Mouse (Mus musculus) heart, postnatal 4 days (tissue): ENCODE measurements around the gene Cnpy2. TPM values are rescaled to one million over a fixed set of nuclear protein-coding genes. Genes with fewer than 3 reads are reported as not detected.
"Not testable (repeated sequence)": the region's sequence is repeated elsewhere in the genome, so short reads cannot be mapped to it uniquely, and the experiment has no call there.

Experiments used
- DNase-seq: peaks from one replicate; pipeline ENCODE4 v3.0.0; 2021
- total RNA-seq, 2 experiments: library from RNA; stranded (reverse); gene quantifications; 2 replicates each; pipeline ENCODE4 v1.2.3; 2021

The Cnpy2 gene
- total RNA-seq = 100 to 1,000 TPM in 1 of 2 experiments, 10 to 100 TPM in 1; 92.1 to 100 TPM

- peak; percentile 88 for DNase-seq
These were observed at the start of gene Cnpy2 for GRCm38 (mm10) chr10:128322141-128323108. Gene Cnpy2 (plus strand): TSS chr10:128322459.

- DNase-seq = not testable (repeated sequence)
These were observed 49.3 kb upstream of the Cnpy2 start for GRCm38 (mm10) chr10:128272819-128273439.

GRCm38 (mm10) chr10:128275374-128275773 is 46.9 kb upstream of the Cnpy2 start:
- DNase-seq = not testable (repeated sequence)

GRCm38 (mm10) chr10:128278158-128278557 is 44.1 kb upstream of the Cnpy2 start:
- no peak for DNase-seq

DNA sequence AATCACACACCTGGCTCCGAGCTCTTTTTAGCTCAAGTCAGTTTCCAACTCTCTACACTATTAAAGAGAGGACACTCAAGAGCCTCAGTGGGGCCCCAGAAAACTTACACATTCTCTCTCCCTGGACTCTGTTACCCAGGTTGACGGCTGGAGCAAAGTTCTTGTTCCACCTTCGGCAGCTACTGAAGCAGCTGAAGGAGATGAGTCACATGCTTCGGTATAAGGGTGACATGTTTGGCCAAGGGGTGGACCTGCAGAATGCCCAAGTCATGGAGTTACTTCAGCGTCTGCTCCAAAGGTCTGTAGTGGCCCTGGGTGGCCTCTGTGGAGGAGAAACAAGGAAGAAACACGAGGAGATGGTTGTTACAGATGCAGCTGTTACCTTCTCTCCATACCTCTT is 41.3 kb upstream of the Cnpy2 start:
- DNase-seq = no peak

DNA sequence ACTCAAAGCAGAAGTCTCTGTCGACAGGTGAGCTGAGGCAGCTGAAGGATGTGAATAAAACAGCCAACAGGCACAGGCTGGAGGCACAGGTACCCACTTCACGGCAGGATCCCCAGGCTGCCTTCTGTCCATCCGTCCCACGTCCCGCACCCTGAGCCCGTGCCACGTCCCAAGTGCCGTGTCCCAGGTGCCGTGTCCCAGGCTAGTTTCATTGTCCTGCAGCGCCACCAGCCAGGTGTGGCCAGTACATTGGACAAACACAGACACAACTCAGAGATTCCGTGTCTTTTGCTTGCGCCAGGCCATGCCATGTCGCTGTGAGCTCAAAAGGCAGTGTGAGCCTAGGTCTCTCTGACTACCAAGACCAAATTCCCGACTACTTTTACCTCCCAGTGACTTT is 40.6 kb upstream of the Cnpy2 start:
- no peak for DNase-seq

- no peak for DNase-seq
These were observed 39.3 kb upstream of the Cnpy2 start for GRCm38 (mm10) chr10:128282886-128283450.

GRCm38 (mm10) chr10:128283604-128284579 is 38.4 kb upstream of the Cnpy2 start:
- DNase-seq = peak; percentile 79

GRCm38 (mm10) chr10:128290594-128290993 is 31.7 kb upstream of the Cnpy2 start:
- peak; percentile 40 for DNase-seq

- DNase-seq = no peak
These were observed 25.7 kb upstream of the Cnpy2 start for GRCm38 (mm10) chr10:128296370-128297090.

DNA sequence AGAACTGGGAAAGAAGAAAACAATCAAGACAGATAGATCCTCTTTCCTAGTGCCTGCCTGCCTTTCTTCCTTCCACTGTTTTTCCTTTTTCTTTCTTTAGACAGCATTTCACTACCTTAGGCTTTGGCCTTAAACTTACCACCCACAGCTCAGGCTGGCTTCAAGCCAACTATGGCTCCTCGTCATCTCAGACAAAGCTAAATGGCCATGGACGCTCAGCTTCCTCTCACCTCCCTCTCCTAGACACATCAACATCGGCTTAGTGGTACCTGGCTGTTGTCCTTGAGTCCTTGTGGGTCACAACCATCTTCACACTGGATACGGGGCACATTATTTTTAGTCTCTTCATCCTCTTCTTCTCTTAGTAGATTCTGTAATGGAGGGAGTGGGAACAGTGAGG is 25.0 kb upstream of the Cnpy2 start:
- DNase-seq = peak; percentile 35

- DNase-seq = peak; percentile 82
These were observed 24.6 kb upstream of the Cnpy2 start for GRCm38 (mm10) chr10:128297622-128298021.

DNA sequence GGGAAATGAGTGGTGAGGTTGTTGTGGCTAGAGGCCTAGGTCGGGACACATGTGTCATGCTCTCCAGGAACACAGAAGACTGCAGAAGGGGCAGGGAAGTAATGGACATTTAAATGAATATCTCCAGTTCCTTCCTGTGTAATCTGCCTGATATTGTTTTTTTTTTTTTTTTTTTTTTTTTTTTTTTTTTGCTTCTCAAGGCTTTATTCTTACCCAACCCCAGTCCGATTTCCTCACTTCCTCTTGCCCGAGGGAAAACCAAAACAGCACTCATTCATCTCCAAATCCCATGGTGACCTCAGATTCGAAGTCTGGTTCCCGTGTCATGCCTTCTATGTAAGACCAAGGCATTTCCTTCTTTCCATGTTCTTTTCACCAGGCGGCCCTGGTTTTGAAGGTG is 24.0 kb upstream of the Cnpy2 start:
- DNase-seq = no peak

- no peak for DNase-seq
These were observed 23.5 kb upstream of the Cnpy2 start, which contains the start of gene Il23a for GRCm38 (mm10) chr10:128298702-128299171. Gene Il23a (minus strand): TSS chr10:128298752.

- DNase-seq = no peak
These were observed 19.9 kb upstream of the Cnpy2 start for GRCm38 (mm10) chr10:128302357-128302756.

- DNase-seq = no peak
These were observed 19.5 kb upstream of the Cnpy2 start for GRCm38 (mm10) chr10:128302785-128303125.

- DNase-seq = peak; percentile 100
These were observed 18.9 kb upstream of the Cnpy2 start, which contains the start of gene Pan2 for GRCm38 (mm10) chr10:128303126-128304021. Gene Pan2 (plus strand): TSS chr10:128303335.

GRCm38 (mm10) chr10:128309654-128310053 is 12.6 kb upstream of the Cnpy2 start:
- DNase-seq = no peak

DNA sequence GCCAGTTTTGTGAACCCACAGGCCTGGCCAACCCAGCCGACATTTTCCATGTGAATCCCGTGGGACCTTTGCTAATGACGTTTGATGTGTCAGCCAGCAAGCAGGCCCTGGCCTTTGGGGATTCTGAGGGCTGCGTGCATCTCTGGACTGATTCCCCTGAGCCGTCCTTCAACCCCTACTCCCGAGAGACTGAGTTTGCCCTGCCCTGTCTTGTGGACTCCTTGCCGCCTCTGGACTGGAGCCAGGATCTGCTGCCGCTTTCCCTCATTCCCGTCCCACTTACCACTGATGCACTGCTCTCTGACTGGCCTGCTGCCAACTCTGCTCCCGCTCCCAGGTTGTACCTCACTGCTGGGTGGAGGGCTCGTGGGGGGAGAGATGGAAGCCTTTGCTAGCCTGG is 12.1 kb upstream of the Cnpy2 start:
- DNase-seq = peak; percentile 69

DNA sequence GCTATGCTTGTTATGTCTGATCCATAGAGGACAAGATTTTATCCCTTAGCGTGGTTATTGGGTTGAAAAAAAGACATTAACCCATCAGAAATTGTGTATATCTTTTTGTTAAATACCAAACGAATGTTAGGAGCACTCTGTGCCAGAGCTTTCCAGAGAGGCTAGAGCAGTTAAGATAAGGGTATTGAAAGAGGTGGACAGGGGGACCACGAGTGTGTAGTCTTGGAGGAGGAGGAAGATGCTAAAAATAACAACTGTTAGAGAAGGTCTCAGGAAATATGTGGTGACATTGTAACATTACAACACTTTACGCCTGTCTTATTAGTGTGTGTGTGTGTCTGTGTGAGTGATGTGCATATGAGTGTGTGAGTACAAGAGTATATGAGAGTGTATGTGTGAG is 11.4 kb upstream of the Cnpy2 start:
- DNase-seq = no peak
